Mouse (Mus musculus) spleen, postnatal 10 days (tissue): ENCODE measurements around the gene Krtcap2.

Experiments used
- DNase-seq, 2 experiments: peaks; one replicate each; pipeline ENCODE4 v3.0.0; 2021 to 2022; ENCODE audit warnings: low spot score in 2 of 2

The Krtcap2 gene

GRCm38 (mm10) chr3:89246261-89247100 is 715 bp downstream of the Krtcap2 start, which contains the start of gene Trim46:
TSS of gene Trim46 (minus strand) at chr3:89246309.
- peak; percentile 84 to 90 for DNase-seq

GRCm38 (mm10) chr3:89247466-89247865 is 1.7 kb downstream of the Krtcap2 start:
- no peak for DNase-seq

GRCm38 (mm10) chr3:89250435-89251040 is 4.8 kb downstream of the Krtcap2 start:
- DNase-seq = peak; percentile 46 to 75

GRCm38 (mm10) chr3:89251365-89251895 is 5.7 kb downstream of the Krtcap2 start:
- peak; percentile 40 to 76 for DNase-seq

- DNase-seq = no peak
Observed at GRCm38 (mm10) chr3:89254994-89255393, 9.2 kb downstream of the Krtcap2 start.

GRCm38 (mm10) chr3:89256177-89256576 is 10.4 kb downstream of the Krtcap2 start:
- no peak for DNase-seq

GRCm38 (mm10) chr3:89259076-89259475 is 13.3 kb downstream of the Krtcap2 start, which contains the start of gene Dpm3:
TSS of gene Dpm3 (plus strand) at chr3:89259358.
- no peak for DNase-seq

- no peak for DNase-seq
Observed at GRCm38 (mm10) chr3:89260211-89260610, 14.4 kb downstream of the Krtcap2 start.

GRCm38 (mm10) chr3:89262417-89262816 is 16.7 kb downstream of the Krtcap2 start:
- DNase-seq = no peak

GRCm38 (mm10) chr3:89266439-89266893 is 20.7 kb downstream of the Krtcap2 start:
- DNase-seq = peak; percentile 61 to 80

GRCm38 (mm10) chr3:89268916-89269315 is 23.1 kb downstream of the Krtcap2 start:
- no peak for DNase-seq

GRCm38 (mm10) chr3:89270051-89270755 is 24.4 kb downstream of the Krtcap2 start, which contains the start of gene Slc50a1:
TSS of gene Slc50a1 (minus strand) at chr3:89270570.
- DNase-seq = peak; percentile 57 to 82

- DNase-seq = no peak
Observed at GRCm38 (mm10) chr3:89270891-89271290, 25.1 kb downstream of the Krtcap2 start.

GRCm38 (mm10) chr3:89271760-89272159 is 26.0 kb downstream of the Krtcap2 start:
- DNase-seq = no peak

- no peak for DNase-seq
Observed at GRCm38 (mm10) chr3:89276061-89276460, 30.3 kb downstream of the Krtcap2 start.

- DNase-seq = no peak
Observed at GRCm38 (mm10) chr3:89277281-89278021, 31.7 kb downstream of the Krtcap2 start.

- DNase-seq = no peak
Observed at GRCm38 (mm10) chr3:89278107-89278506, 32.3 kb downstream of the Krtcap2 start.

- DNase-seq = no peak
Observed at GRCm38 (mm10) chr3:89278643-89279042, 32.9 kb downstream of the Krtcap2 start.

- peak in 1 of 2 experiments; percentile 63 for DNase-seq
Observed at GRCm38 (mm10) chr3:89279153-89279890, 33.6 kb downstream of the Krtcap2 start.

- DNase-seq = no peak
Observed at GRCm38 (mm10) chr3:89280050-89280605, 34.4 kb downstream of the Krtcap2 start.
